Mouse (Mus musculus): ENCODE data around the gene Krtcap2.

The Krtcap2 gene

GRCm38 (mm10) chr3:89250435-89251040 lies 4.8 kb downstream of the Krtcap2 start:
- peak; percentile 81 for DNase-seq

GRCm38 (mm10) chr3:89251365-89251895 lies 5.7 kb downstream of the Krtcap2 start:
- DNase-seq = peak; percentile 75

- no peak for DNase-seq
These were observed 9.2 kb downstream of the Krtcap2 start for GRCm38 (mm10) chr3:89254994-89255393.

- no peak for DNase-seq
These were observed 10.4 kb downstream of the Krtcap2 start for GRCm38 (mm10) chr3:89256177-89256576.

- DNase-seq = no peak
These were observed 13.3 kb downstream of the Krtcap2 start, which contains the start of gene Dpm3 for GRCm38 (mm10) chr3:89259076-89259475. Gene Dpm3 (plus strand): TSS chr3:89259358.

- DNase-seq = no peak
These were observed 14.4 kb downstream of the Krtcap2 start for GRCm38 (mm10) chr3:89260211-89260610.

GRCm38 (mm10) chr3:89262417-89262816 lies 16.7 kb downstream of the Krtcap2 start:
- peak; percentile 34 for DNase-seq

GRCm38 (mm10) chr3:89266439-89266893 lies 20.7 kb downstream of the Krtcap2 start:
- DNase-seq = peak; percentile 82

- no peak for DNase-seq
These were observed 23.1 kb downstream of the Krtcap2 start for GRCm38 (mm10) chr3:89268916-89269315.

GRCm38 (mm10) chr3:89270051-89270755 lies 24.4 kb downstream of the Krtcap2 start, which contains the start of gene Slc50a1:
Gene Slc50a1 (minus strand): TSS chr3:89270570.
- DNase-seq = peak; percentile 91

GRCm38 (mm10) chr3:89270891-89271290 lies 25.1 kb downstream of the Krtcap2 start:
- peak; percentile 42 for DNase-seq

- peak; percentile 35 for DNase-seq
These were observed 26.0 kb downstream of the Krtcap2 start for GRCm38 (mm10) chr3:89271760-89272159.

- no peak for DNase-seq
These were observed 30.3 kb downstream of the Krtcap2 start for GRCm38 (mm10) chr3:89276061-89276460.

GRCm38 (mm10) chr3:89277281-89278021 lies 31.7 kb downstream of the Krtcap2 start:
- peak; percentile 54 for DNase-seq

- DNase-seq = peak; percentile 65
These were observed 32.3 kb downstream of the Krtcap2 start for GRCm38 (mm10) chr3:89278107-89278506.

GRCm38 (mm10) chr3:89278643-89279042 lies 32.9 kb downstream of the Krtcap2 start:
- DNase-seq = no peak

GRCm38 (mm10) chr3:89279153-89279890 lies 33.6 kb downstream of the Krtcap2 start:
- peak; percentile 92 for DNase-seq

GRCm38 (mm10) chr3:89280050-89280605 lies 34.4 kb downstream of the Krtcap2 start:
- DNase-seq = peak; percentile 58

GRCm38 (mm10) chr3:89280606-89281511 lies 35.1 kb downstream of the Krtcap2 start, which contains the start of gene Efna1:
Gene Efna1 (minus strand): TSS chr3:89281142.
- DNase-seq = peak; percentile 68

- DNase-seq = peak; percentile 91
These were observed 36.0 kb downstream of the Krtcap2 start for GRCm38 (mm10) chr3:89281579-89282290.
